Mouse (Mus musculus) hindbrain, embryonic 12.5 days (tissue): ENCODE data around the gene Arglu1. TPM values are rescaled to one million over a fixed set of nuclear protein-coding genes. Genes with fewer than 3 reads are reported as not detected.

Source experiments
- ATAC-seq: fragments of 200-750 bp; cut with Nextera tagmentation; 2 replicates; pipeline ENCODE4 v1.8.0; 2017; ENCODE audit warnings: moderate TSS enrichment; ENCODE audit not compliant: low FRiP score
- H3K27ac ChIP-seq: fragments of 300-500 bp; sonication (generic); 2 replicates; pipeline ENCODE4 v1.5.1; 2016; ENCODE audit warnings: mild to moderate bottlenecking
- H3K27me3 ChIP-seq: fragments of 300-500 bp; sonication (generic); 2 replicates; pipeline ENCODE4 v1.6.1; 2016; ENCODE audit warnings: mild to moderate bottlenecking
- H3K36me3 ChIP-seq: fragments of 300-500 bp; sonication (generic); 2 replicates; pipeline ENCODE4 v1.6.1; 2016; ENCODE audit warnings: mild to moderate bottlenecking
- H3K4me1 ChIP-seq: fragments of 300-500 bp; sonication (generic); 2 replicates; pipeline ENCODE4 v1.6.1; 2016
- H3K4me2 ChIP-seq: fragments of 300-500 bp; sonication (generic); replicated peaks from 2 replicates; pipeline ENCODE4 v1.6.1; 2016; ENCODE audit warnings: mild to moderate bottlenecking
- H3K4me3 ChIP-seq: fragments of 300-500 bp; sonication (generic); 2 replicates; pipeline ENCODE4 v1.5.1; 2016; ENCODE audit warnings: mild to moderate bottlenecking
- H3K9ac ChIP-seq: fragments of 300-500 bp; sonication (generic); 2 replicates; pipeline ENCODE4 v1.6.1; 2016; ENCODE audit warnings: mild to moderate bottlenecking, moderate library complexity
- H3K9me3 ChIP-seq: fragments of 300-500 bp; sonication (generic); replicated peaks from 2 replicates; pipeline ENCODE4 v1.6.1; 2016; ENCODE audit warnings: mild to moderate bottlenecking
- WGBS: fragments of 180-500 bp; shearing (Covaris S2); methylation state at CpG from one replicate; pipeline ENCODE4 v1.1.7; 2016; 5-methylcytosine and 5-hydroxymethylcytosine counted together
- polyA plus RNA-seq: library from polyadenylated mRNA; unstranded; fragments of >200 nt; fragmentation: Nextera tagmentation; extraction: Ambion mirVana; gene quantifications from 2 replicates; pipeline ENCODE4 v1.2.1, GENCODE M21; 2016

Arglu1 gene
- 222 and 224 TPM in 2 replicates for polyA plus RNA-seq

DNA sequence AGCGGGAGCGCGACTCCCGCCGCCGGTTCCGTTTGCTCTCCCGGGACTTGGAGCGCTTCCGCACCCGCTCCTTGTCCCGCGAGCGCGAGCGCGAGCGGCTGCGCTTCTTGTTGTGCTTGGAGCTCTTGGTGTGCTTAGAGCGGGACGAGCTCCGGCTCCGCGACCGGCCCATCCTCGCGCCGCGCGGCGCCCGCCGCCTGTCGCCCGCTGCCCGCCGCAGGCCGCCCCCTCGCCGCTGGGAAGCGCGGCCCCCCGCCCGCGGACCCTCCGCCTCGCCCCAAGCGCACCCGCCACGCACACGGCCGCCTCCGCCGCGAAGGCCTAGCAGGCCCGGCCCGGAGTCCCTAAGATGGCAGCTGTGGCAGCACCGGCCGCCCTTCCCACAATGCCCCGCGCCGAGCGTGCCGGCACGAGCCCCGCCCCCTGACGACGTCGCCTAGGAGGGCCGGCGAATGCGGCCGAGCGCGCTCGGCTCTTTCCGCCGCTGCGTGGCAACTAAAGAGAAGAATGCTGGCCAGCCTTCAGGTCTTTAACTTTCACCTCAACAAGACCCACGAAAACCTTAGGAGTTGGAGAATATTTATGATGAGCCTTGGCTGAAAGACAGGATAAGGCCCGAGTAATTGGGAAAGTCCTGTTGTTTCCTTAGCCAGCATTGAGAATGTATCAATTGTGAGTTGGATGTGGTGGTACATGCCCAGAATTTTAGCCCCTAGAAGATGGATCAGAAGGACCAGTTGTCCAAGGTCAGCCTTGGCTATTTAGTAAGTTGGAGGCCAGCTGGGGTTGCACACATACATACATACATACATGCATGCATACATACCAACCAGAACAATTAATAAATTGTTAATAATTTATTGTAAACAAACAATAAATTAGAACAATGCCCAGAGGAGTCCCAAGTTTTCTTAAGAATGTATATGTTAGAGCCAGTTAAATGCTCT lies at the start of gene Arglu1:
TSS of gene Arglu1 (minus strand) at position 376 of the 947 bp plus-strand sequence.
- Histone ChIP-seq H3K27me3 (no peaks in the 10 kb centered on the region), H3K27ac (peak within 1 kb of the TSS; percentile 98), H3K9ac (peak within 1 kb of the TSS; percentile 100), H3K36me3 (no peaks in the 10 kb centered on the region), H3K4me2 (peak within 1 kb of the TSS; percentile 78), H3K4me1 (peaks cover 37% of the 10 kb centered on the region), H3K4me3 (peak within 1 kb of the TSS; percentile 65), H3K9me3 (no peaks in the 10 kb centered on the region)
- WGBS, result under 1% methylated on average over 68 of the region's 81 CpGs
- ATAC-seq, result peak; percentile 94

DNA sequence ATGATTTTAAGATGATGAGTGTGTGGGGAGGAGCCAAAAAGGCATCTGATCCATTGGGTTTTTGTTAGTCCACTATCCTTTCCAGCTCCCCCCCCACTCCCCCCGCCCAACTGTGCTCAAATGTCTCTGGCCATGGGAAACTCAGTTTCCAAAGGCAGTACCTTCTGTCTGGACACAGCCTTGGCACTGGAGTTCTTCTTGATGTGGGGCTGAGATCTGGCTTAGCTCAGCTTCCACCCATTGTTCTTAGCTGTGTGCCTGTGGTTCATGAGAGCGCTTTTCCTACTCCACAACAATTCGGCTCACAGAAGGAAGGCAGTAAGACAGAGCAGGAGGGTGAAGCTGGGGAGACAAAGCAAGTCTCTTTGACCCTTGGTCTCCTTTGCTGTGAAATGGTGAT lies 47.0 kb upstream of the Arglu1 start:
- no peak for ATAC-seq
- Histone ChIP-seq H3K9ac (no peak overlapping the region), H3K4me1 (no peaks in the 10 kb centered on the region), H3K9me3 (no peaks in the 10 kb centered on the region), H3K36me3 (no peaks in the 10 kb centered on the region), H3K4me2 (no peak overlapping the region), H3K4me3 (no peak overlapping the region), H3K27me3 (no peaks in the 10 kb centered on the region), H3K27ac (no peak overlapping the region)
- 79% methylated on average over 3 of the region's 3 CpGs for WGBS

DNA sequence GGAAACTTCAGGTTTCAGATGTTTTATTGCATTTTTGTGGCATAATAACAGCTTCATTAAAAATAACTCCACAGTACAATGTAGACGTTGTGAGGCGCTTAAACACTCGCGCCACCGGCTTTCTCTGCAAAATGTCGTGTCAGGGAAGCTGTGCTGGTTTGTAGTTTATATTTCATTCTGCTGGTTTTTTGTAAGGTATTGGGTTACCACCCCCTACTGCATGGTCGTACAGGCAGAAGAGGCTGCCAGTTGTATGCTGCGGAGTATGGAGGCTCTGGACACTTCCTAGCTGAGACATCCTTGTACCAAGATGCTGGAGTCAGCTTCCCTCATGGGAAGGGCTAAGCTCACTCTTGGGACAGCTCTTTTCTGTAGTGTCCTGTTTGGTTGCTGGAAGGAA lies 46.5 kb upstream of the Arglu1 start:
- 74% methylated on average over 8 of the region's 8 CpGs for WGBS
- Histone ChIP-seq H3K9me3 (no peaks in the 10 kb centered on the region), H3K4me2 (no peak overlapping the region), H3K27ac (no peak overlapping the region), H3K36me3 (no peaks in the 10 kb centered on the region), H3K4me1 (no peaks in the 10 kb centered on the region), H3K4me3 (no peak overlapping the region), H3K27me3 (no peaks in the 10 kb centered on the region), H3K9ac (no peak overlapping the region)
- ATAC-seq, result no peak

DNA sequence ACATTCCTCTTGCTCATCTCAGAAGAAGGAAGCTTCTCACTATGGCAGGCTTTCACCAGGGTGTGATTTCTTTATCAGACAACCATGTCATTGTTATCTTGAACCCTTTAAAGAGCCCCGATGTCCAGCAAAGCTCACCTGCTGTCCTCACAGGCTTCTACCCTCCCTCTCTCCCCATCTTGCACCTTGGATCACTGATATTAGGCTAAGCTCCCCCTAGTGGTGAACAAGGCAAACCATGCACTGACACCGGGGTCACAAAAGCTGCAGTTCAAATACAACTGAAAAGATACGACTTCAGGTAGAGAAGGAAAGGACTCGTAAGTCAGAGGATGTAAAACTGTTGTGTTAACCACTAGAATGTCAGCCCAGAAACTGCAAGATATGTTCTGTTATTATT lies 43.5 kb upstream of the Arglu1 start:
- no peak for ATAC-seq
- Histone ChIP-seq H3K9me3 (no peaks in the 10 kb centered on the region), H3K27me3 (no peaks in the 10 kb centered on the region), H3K4me1 (no peaks in the 10 kb centered on the region), H3K36me3 (no peaks in the 10 kb centered on the region), H3K9ac (no peak overlapping the region), H3K27ac (no peak overlapping the region), H3K4me3 (no peak overlapping the region), H3K4me2 (no peak overlapping the region)
- WGBS, result 38% methylated on average over 4 of the region's 4 CpGs

DNA sequence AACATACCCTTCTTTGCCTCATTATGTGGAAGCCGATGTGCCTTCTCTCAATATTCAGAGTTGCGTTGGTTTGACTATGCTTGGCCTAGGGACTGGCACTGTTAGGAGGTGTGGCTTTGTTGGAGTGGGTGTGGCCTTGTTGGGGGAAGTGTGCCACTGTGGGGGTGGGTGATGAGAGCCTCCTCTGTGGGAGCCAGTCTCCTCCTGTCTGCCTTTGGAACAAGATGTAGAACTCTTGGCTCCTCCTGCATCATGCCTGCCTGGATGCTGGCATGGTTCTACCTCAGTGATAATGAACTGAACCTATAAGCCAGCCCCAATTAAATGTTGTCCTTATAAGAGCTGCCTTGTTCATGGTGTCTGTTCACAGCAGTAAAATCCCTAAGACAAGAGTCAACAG lies 38.3 kb upstream of the Arglu1 start:
- 93% methylated on average over 2 of the region's 2 CpGs for WGBS

DNA sequence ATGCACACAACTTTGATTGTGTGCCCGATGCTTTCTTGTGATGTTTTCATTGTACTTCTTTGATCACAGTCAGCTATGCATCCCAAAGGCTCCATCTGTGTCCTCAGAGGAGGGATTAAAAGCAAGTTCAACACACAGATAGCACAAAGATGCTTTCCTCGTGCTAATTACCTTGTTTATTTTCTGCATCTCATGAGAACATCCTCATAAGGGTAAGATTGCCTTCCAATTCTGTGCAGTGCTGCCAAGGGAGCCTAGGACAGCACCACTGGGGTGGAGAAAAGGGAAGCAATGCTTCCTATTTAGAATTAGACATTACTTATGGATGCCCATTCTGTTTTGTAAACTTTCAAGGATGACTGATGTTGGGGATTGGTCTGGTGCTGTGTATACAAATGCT lies 36.2 kb upstream of the Arglu1 start:
- 76% methylated on average over 2 of the region's 2 CpGs for WGBS

More for the DNA sequence above, 38.3 kb upstream of the Arglu1 start:
- Histone ChIP-seq H3K4me3 (no peak overlapping the region), H3K4me2 (no peak overlapping the region), H3K27ac (no peak overlapping the region), H3K9me3 (no peaks in the 10 kb centered on the region), H3K9ac (no peak overlapping the region), H3K27me3 (no peaks in the 10 kb centered on the region), H3K4me1 (no peaks in the 10 kb centered on the region), H3K36me3 (no peaks in the 10 kb centered on the region)
- ATAC-seq, result no peak

DNA sequence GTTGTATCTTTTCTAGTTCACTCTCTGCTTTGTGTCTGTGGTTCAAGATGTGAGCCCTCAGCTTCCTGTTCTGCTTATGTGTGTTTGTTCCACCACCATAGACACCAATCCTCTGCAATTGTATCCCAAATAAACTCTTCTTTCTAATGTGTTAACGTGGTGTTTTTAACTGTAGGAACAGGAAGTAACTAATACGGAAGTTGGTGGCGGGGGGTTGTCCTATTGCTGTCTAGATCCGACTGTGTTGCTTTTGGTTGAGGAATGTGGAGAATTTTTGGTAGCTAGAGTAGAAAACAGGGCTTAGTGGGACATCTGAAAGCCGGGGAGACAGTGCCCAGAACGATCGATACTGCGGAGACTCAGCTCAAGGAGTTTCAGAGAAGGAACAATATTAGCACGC lies 14.5 kb upstream of the Arglu1 start:
- Histone ChIP-seq H3K4me3 (no peak overlapping the region), H3K4me1 (no peaks in the 10 kb centered on the region), H3K9ac (no peak overlapping the region), H3K27ac (no peak overlapping the region), H3K4me2 (no peak overlapping the region), H3K27me3 (no peaks in the 10 kb centered on the region), H3K9me3 (no peaks in the 10 kb centered on the region; the same call in 1 of the 2 replicates), H3K36me3 (no peaks in the 10 kb centered on the region)
- no peak for ATAC-seq
- WGBS, result 69% methylated on average over 9 of the region's 9 CpGs

More for the DNA sequence above, 36.2 kb upstream of the Arglu1 start:
- Histone ChIP-seq H3K9me3 (no peaks in the 10 kb centered on the region), H3K36me3 (no peaks in the 10 kb centered on the region), H3K27me3 (no peaks in the 10 kb centered on the region), H3K4me1 (no peaks in the 10 kb centered on the region), H3K4me3 (no peak overlapping the region), H3K27ac (no peak overlapping the region), H3K9ac (no peak overlapping the region), H3K4me2 (no peak overlapping the region)
- no peak for ATAC-seq

DNA sequence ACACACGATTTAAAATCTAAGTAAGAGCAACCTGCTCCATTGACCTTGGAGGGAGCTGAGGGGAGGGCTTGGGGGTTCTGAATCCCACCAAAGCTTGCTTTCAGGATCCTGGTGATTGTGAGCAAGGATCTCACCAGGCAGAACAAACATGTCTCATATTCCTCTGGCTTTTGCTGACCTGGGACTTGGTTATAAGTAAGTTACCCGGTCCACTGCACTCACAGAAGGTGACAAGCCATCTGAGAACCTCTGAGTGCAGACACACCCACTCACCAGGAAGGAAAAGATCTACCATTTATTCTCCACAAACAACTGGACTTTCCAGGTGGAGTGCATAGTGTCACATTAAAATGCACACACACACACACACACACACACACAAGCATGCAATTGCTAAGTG lies 13.3 kb upstream of the Arglu1 start:
- Histone ChIP-seq H3K4me3 (no peak overlapping the region), H3K9ac (no peak overlapping the region), H3K4me2 (no peak overlapping the region), H3K27me3 (no peaks in the 10 kb centered on the region), H3K36me3 (no peaks in the 10 kb centered on the region), H3K4me1 (no peaks in the 10 kb centered on the region), H3K27ac (no peak overlapping the region), H3K9me3 (no peaks in the 10 kb centered on the region; the same call in 1 of the 2 replicates)
- ATAC-seq, result no peak
- WGBS, result 78% methylated on average over 2 of the region's 2 CpGs

DNA sequence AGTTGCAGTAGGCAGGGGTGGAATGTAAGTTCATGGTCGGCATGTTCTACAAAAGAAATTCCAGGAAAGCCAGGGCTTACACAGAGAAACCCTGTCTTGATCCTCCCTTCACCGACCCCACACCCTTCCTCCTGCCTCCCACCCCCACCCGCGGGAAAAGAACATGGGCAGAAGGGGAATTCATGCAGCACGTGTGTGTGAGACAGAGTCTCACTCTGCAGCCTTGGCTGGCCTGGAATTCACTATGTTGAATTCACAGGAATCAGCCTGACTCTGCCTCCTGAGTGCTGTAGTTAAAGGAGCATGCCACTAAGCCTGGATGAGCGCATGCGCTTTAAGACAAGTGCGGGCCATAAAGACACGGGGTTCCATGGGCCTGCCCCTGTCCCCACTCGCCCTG lies 10.5 kb upstream of the Arglu1 start:
- Histone ChIP-seq H3K27me3 (no peaks in the 10 kb centered on the region), H3K4me3 (no peak overlapping the region), H3K4me2 (no peak overlapping the region), H3K9me3 (no peaks in the 10 kb centered on the region; the same call in 1 of the 2 replicates), H3K27ac (no peak overlapping the region), H3K9ac (no peak overlapping the region), H3K4me1 (no peaks in the 10 kb centered on the region), H3K36me3 (no peaks in the 10 kb centered on the region)
- no peak for ATAC-seq
- 81% methylated on average over 10 of the region's 10 CpGs for WGBS

DNA sequence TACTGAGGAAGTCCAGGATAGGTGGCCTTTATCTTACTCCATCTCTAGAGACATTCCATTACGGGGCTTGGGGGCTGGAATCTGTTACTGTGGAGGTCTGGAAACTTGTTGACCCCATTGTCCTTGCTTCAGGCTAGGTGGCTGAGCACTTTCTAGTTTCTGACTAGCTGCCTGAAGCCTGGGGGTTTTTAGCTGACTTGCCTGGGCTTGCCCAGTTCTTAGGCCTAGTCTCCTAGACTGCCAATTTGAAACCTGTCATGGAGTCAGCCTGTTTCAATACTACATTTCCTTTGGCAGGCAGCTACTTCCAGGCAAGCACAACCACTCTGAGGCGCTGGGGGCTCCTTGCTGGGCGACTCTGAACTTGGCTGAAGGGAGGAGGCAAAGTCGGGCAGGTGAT lies 9.9 kb upstream of the Arglu1 start:
- no peak overlapping the region for H3K9ac ChIP-seq
- no peaks in the 10 kb centered on the region for H3K27me3 ChIP-seq
- ATAC-seq, result no peak
- H3K36me3 ChIP-seq, result no peaks in the 10 kb centered on the region
- H3K4me2 ChIP-seq, result no peak overlapping the region
- no peaks in the 10 kb centered on the region; the same call in 1 of the 2 replicates for H3K9me3 ChIP-seq
- H3K27ac ChIP-seq, result no peak overlapping the region
- WGBS, result 78% methylated on average over 4 of the region's 4 CpGs
- H3K4me1 ChIP-seq, result no peaks in the 10 kb centered on the region
- no peak overlapping the region for H3K4me3 ChIP-seq

DNA sequence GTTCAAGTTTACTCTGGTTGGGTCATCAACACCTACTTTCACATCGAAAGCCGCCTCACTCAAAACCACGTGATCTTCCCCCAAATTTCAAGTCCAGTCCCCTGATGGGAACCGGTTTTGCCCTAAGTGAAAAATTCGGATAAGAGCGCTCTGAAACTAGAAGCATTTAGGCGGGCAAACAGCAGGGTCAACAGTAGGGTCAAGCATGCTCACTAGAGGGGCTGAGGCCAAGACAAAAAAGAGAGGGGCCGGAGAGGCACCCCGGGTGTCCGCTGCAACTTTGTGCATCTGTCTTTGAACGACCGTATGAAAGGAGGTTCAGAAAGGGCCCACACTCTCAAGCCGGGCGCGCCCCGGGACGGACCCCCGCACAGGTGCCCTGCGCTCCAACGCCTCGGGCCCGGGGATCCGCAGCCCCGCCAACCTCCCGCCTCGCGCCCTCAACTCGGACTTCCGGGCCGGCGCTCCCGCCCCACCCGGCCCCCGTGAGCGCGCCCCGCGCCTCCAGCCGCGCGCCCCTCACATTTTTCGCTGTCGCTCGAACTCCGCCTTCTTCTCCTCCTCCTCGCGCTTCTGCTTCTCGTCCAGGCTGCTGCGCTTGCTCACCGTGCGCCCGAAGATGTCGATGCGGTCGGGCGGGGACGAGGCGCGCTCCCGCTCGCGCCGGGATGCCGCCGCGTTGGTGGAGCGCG lies 721 bp downstream of the Arglu1 start:
- H3K27ac ChIP-seq, result peak overlapping the region; percentile 98
- WGBS, result under 1% methylated on average over 66 of the region's 68 CpGs
- ATAC-seq, result peak; percentile 82
- peak overlapping the region; percentile 100 for H3K9ac ChIP-seq
- no peaks in the 10 kb centered on the region for H3K9me3 ChIP-seq
- peak overlapping the region; percentile 78 for H3K4me2 ChIP-seq
- no peaks in the 10 kb centered on the region for H3K27me3 ChIP-seq
- peaks cover 38% of the 10 kb centered on the region for H3K4me1 ChIP-seq
- peak overlapping the region; percentile 65 for H3K4me3 ChIP-seq
- no peaks in the 10 kb centered on the region for H3K36me3 ChIP-seq

DNA sequence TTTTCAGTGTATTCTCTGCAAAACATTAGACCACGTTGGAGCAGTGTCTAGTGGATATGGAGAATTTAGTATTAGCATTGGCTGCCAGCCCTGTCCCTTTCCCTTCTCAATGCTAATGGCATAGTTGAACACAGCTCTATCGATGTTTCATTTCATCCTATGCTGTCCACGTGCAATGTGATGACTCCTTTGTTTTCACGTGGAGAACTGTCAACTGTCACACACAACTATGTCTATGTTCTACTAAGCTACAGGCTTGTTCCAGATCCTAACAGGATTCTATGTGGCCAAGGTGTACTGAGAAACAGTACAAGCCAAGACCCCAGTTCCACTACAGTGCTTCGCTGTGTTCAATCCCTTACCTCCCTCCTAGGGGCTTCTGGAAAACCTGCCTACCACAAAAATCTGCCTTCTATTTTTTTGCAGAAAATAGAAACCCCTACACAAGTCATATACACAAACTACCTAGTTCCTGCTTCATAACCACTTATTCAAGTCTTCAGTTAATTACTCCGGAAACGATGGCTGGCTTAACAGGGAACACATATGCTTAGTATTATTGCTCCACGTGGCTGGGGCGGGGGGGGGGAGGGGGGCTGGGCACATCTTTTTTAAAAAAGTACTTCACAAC lies 1.4 kb downstream of the Arglu1 start:
- Histone ChIP-seq H3K9me3 (no peaks in the 10 kb centered on the region), H3K9ac (peak overlapping the region; percentile 100), H3K27me3 (no peaks in the 10 kb centered on the region), H3K27ac (0 out of 2 replicates have a peak overlapping the region, but pooled peaks have one; percentile 98), H3K36me3 (no peaks in the 10 kb centered on the region), H3K4me1 (peaks cover 38% of the 10 kb centered on the region), H3K4me2 (peak overlapping the region; percentile 78), H3K4me3 (peak overlapping the region; percentile 65)
- 12% methylated on average over 9 of the region's 9 CpGs for WGBS
- ATAC-seq, result peak; percentile 20; the same call in 1 of the 2 replicates
